Mouse (Mus musculus): ENCODE results near the gene Sept7. TPM values are rescaled to one million over a fixed set of nuclear protein-coding genes. Genes with fewer than 3 reads are reported as not detected.

Gene Sept7
- polyA plus RNA-seq, 1 experiment from 2014 or later: 297 TPM

GRCm38 (mm10) chr9:25246508-25246907, 5.7 kb upstream of the Sept7 start:
- Histone ChIP-seq H3K4me2 (ENCODE audit: low read depth, low read length) (no peak overlapping the region), H3K9me3 (ENCODE audit: control insufficient read depth, low read length) (no peaks in the 10 kb centered on the region), H3K4me1 (ENCODE audit: control insufficient read depth, insufficient read depth, low read length) (no peaks in the 10 kb centered on the region), H3K9ac (ENCODE audit: low read depth, low read length) (no peak overlapping the region), H3K4me3 (ENCODE audit: low read depth, low read length) (no peak overlapping the region), H3K27me3 (replicated peaks; ENCODE audit: control insufficient read depth, insufficient read depth, low read length) (no peaks in the 10 kb centered on the region), H3K36me3 (ENCODE audit: control insufficient read depth, insufficient read depth, low read length) (no peaks in the 10 kb centered on the region), H3K27ac (replicated peaks; ENCODE audit: low read depth, low read length) (no peak overlapping the region)
- 86% methylated on average over 3 of the region's 3 CpGs for WGBS
- DNase-seq (ENCODE audit: low spot score) (no peak), ATAC-seq (ENCODE audit: low read depth) (no peak)

GRCm38 (mm10) chr9:25251174-25251573, 1.1 kb upstream of the Sept7 start:
- H3K4me2 ChIP-seq (ENCODE audit: low read depth, low read length): peak overlapping the region; percentile 75
- H3K9ac ChIP-seq (ENCODE audit: low read depth, low read length): peak overlapping the region; percentile 98
- peak overlapping the region; percentile 99 for H3K4me3 ChIP-seq (ENCODE audit: low read depth, low read length)
- no peak for ATAC-seq (ENCODE audit: low read depth)
- peak overlapping the region; percentile 100 for H3K27ac ChIP-seq (replicated peaks; ENCODE audit: low read depth, low read length)
- H3K4me1 ChIP-seq (ENCODE audit: control insufficient read depth, insufficient read depth, low read length): peaks cover 17% of the 10 kb centered on the region
- no peaks in the 10 kb centered on the region for H3K36me3 ChIP-seq (ENCODE audit: control insufficient read depth, insufficient read depth, low read length)
- WGBS: 8% methylated on average over 6 of the region's 6 CpGs
- H3K9me3 ChIP-seq (ENCODE audit: control insufficient read depth, low read length): no peaks in the 10 kb centered on the region
- no peak for DNase-seq (ENCODE audit: low spot score)
- no peaks in the 10 kb centered on the region for H3K27me3 ChIP-seq (replicated peaks; ENCODE audit: control insufficient read depth, insufficient read depth, low read length)

GRCm38 (mm10) chr9:25251611-25252282, 492 bp upstream of the Sept7 start:
- H3K4me3 ChIP-seq (ENCODE audit: low read depth, low read length): peak overlapping the region; percentile 99
- under 1% methylated on average over 40 of the region's 41 CpGs for WGBS
- ATAC-seq (ENCODE audit: low read depth): peak; percentile 90
- no peaks in the 10 kb centered on the region for H3K9me3 ChIP-seq (ENCODE audit: control insufficient read depth, low read length)
- H3K27me3 ChIP-seq (replicated peaks; ENCODE audit: control insufficient read depth, insufficient read depth, low read length): no peaks in the 10 kb centered on the region
- peak overlapping the region; percentile 100 for H3K27ac ChIP-seq (replicated peaks; ENCODE audit: low read depth, low read length)
- H3K9ac ChIP-seq (ENCODE audit: low read depth, low read length): peak overlapping the region; percentile 98
- peak overlapping the region; percentile 75 for H3K4me2 ChIP-seq (ENCODE audit: low read depth, low read length)
- DNase-seq (ENCODE audit: low spot score): peak; percentile 94
- H3K4me1 ChIP-seq (ENCODE audit: control insufficient read depth, insufficient read depth, low read length): peaks cover 17% of the 10 kb centered on the region
- no peaks in the 10 kb centered on the region for H3K36me3 ChIP-seq (ENCODE audit: control insufficient read depth, insufficient read depth, low read length)

- Histone ChIP-seq H3K4me3 (ENCODE audit: low read depth, low read length) (peak overlapping the region; percentile 99), H3K4me2 (ENCODE audit: low read depth, low read length) (peak overlapping the region; percentile 66), H3K9ac (ENCODE audit: low read depth, low read length) (peak overlapping the region; percentile 98), H3K27ac (replicated peaks; ENCODE audit: low read depth, low read length) (peak overlapping the region; percentile 100), H3K9me3 (ENCODE audit: control insufficient read depth, low read length) (no peaks in the 10 kb centered on the region), H3K27me3 (replicated peaks; ENCODE audit: control insufficient read depth, insufficient read depth, low read length) (no peaks in the 10 kb centered on the region), H3K36me3 (ENCODE audit: control insufficient read depth, insufficient read depth, low read length) (no peaks in the 10 kb centered on the region), H3K4me1 (ENCODE audit: control insufficient read depth, insufficient read depth, low read length) (peaks cover 17% of the 10 kb centered on the region)
- DNase-seq (ENCODE audit: low spot score) (peak; percentile 50), ATAC-seq (ENCODE audit: low read depth) (peak; percentile 46)
- WGBS: under 1% methylated on average over 28 of the region's 78 CpGs
Measured at GRCm38 (mm10) chr9:25252759-25253477, 679 bp downstream of the Sept7 start.

GRCm38 (mm10) chr9:25253478-25253824, 1.2 kb downstream of the Sept7 start:
- Histone ChIP-seq H3K27ac (replicated peaks; ENCODE audit: low read depth, low read length) (peak overlapping the region; percentile 100), H3K4me1 (ENCODE audit: control insufficient read depth, insufficient read depth, low read length) (peaks cover 17% of the 10 kb centered on the region), H3K9ac (ENCODE audit: low read depth, low read length) (peak overlapping the region; percentile 98), H3K36me3 (ENCODE audit: control insufficient read depth, insufficient read depth, low read length) (no peaks in the 10 kb centered on the region), H3K4me2 (ENCODE audit: low read depth, low read length) (peak overlapping the region; percentile 66), H3K27me3 (replicated peaks; ENCODE audit: control insufficient read depth, insufficient read depth, low read length) (no peaks in the 10 kb centered on the region), H3K4me3 (ENCODE audit: low read depth, low read length) (peak overlapping the region; percentile 99), H3K9me3 (ENCODE audit: control insufficient read depth, low read length) (no peaks in the 10 kb centered on the region)
- ATAC-seq (ENCODE audit: low read depth) (no peak), DNase-seq (ENCODE audit: low spot score) (no peak)
- WGBS: 4% methylated on average over 3 of the region's 3 CpGs

- Histone ChIP-seq H3K4me1 (ENCODE audit: control insufficient read depth, insufficient read depth, low read length) (no peaks in the 10 kb centered on the region; the same call in 1 of the 2 replicates), H3K27me3 (replicated peaks; ENCODE audit: control insufficient read depth, insufficient read depth, low read length) (no peaks in the 10 kb centered on the region), H3K36me3 (ENCODE audit: control insufficient read depth, insufficient read depth, low read length) (peaks cover 4% of the 10 kb centered on the region), H3K4me3 (ENCODE audit: low read depth, low read length) (no peak overlapping the region), H3K27ac (replicated peaks; ENCODE audit: low read depth, low read length) (no peak overlapping the region), H3K9me3 (ENCODE audit: control insufficient read depth, low read length) (no peaks in the 10 kb centered on the region), H3K4me2 (ENCODE audit: low read depth, low read length) (no peak overlapping the region), H3K9ac (ENCODE audit: low read depth, low read length) (no peak overlapping the region)
- WGBS: 88% methylated on average over 3 of the region's 3 CpGs
- DNase-seq (ENCODE audit: low spot score) (no peak), ATAC-seq (ENCODE audit: low read depth) (no peak)
Measured at GRCm38 (mm10) chr9:25260411-25260810, 8.2 kb downstream of the Sept7 start.

GRCm38 (mm10) chr9:25260979-25261378, 8.7 kb downstream of the Sept7 start:
- no peaks in the 10 kb centered on the region for H3K9me3 ChIP-seq (ENCODE audit: control insufficient read depth, low read length)
- no peaks in the 10 kb centered on the region for H3K27me3 ChIP-seq (replicated peaks; ENCODE audit: control insufficient read depth, insufficient read depth, low read length)
- H3K4me2 ChIP-seq (ENCODE audit: low read depth, low read length): no peak overlapping the region
- H3K4me1 ChIP-seq (ENCODE audit: control insufficient read depth, insufficient read depth, low read length): no peaks in the 10 kb centered on the region; the same call in 1 of the 2 replicates
- no peak overlapping the region for H3K4me3 ChIP-seq (ENCODE audit: low read depth, low read length)
- H3K9ac ChIP-seq (ENCODE audit: low read depth, low read length): no peak overlapping the region
- DNase-seq (ENCODE audit: low spot score): no peak
- ATAC-seq (ENCODE audit: low read depth): no peak
- H3K36me3 ChIP-seq (ENCODE audit: control insufficient read depth, insufficient read depth, low read length): peaks cover 9% of the 10 kb centered on the region
- no peak overlapping the region for H3K27ac ChIP-seq (replicated peaks; ENCODE audit: low read depth, low read length)

GRCm38 (mm10) chr9:25262087-25262486, 9.8 kb downstream of the Sept7 start:
- Histone ChIP-seq H3K4me3 (ENCODE audit: low read depth, low read length) (no peak overlapping the region), H3K9me3 (ENCODE audit: control insufficient read depth, low read length) (no peaks in the 10 kb centered on the region), H3K27me3 (replicated peaks; ENCODE audit: control insufficient read depth, insufficient read depth, low read length) (no peaks in the 10 kb centered on the region), H3K4me1 (ENCODE audit: control insufficient read depth, insufficient read depth, low read length) (no peaks in the 10 kb centered on the region; the same call in 1 of the 2 replicates), H3K27ac (replicated peaks; ENCODE audit: low read depth, low read length) (no peak overlapping the region), H3K36me3 (ENCODE audit: control insufficient read depth, insufficient read depth, low read length) (peaks cover 15% of the 10 kb centered on the region), H3K4me2 (ENCODE audit: low read depth, low read length) (no peak overlapping the region), H3K9ac (ENCODE audit: low read depth, low read length) (no peak overlapping the region)
- WGBS: 82% methylated on average over 1 of the region's 1 CpGs
- no peak for DNase-seq (ENCODE audit: low spot score)
- no peak for ATAC-seq (ENCODE audit: low read depth)
